Mouse (Mus musculus): ENCODE measurements around the gene Cysltr2.

GRCm38 (mm10) chr14:72976111-72976510 lies 72.8 kb downstream of the Cysltr2 start:
- TF ChIP-seq CTCF (IDR thresholded peaks at IDR 0.05; ENCODE audit: extremely low read depth, insufficient read depth, insufficient read length, insufficient replicate concordance) (no peak), POLR2A (IDR thresholded peaks at IDR 0.05; ENCODE audit: low read depth, low read length) (no peak)
